Mouse (Mus musculus): ENCODE measurements around the gene Gin1.

Gene Gin1

GRCm38 (mm10) chr1:97785685-97786393 is 15.9 kb downstream of the Gin1 start:
- no peak for DNase-seq (ENCODE audit: extremely low read depth, low read depth)

GRCm38 (mm10) chr1:97787674-97788073 is 17.7 kb downstream of the Gin1 start:
- no peak for DNase-seq (ENCODE audit: extremely low read depth, low read depth)

DNA sequence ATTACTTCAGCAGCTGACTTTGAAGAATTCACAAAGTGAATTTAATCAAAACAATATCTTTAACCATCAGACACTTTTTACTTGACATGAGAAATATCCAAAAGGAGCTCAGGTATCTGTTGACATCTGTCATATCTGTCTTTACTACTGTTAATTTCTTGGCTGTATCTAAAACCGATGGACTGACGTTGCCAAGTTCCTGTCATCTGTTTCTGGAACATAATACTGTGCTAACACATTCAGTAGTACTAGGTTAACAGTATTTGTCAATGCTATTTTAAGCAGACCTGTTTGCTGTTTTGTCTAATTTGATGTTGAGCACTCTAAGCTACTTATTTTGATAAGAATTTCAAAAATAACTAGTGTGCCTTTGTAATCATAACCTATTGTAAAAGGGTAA is 18.5 kb downstream of the Gin1 start:
- no peak for DNase-seq (ENCODE audit: extremely low read depth, low read depth)

DNA sequence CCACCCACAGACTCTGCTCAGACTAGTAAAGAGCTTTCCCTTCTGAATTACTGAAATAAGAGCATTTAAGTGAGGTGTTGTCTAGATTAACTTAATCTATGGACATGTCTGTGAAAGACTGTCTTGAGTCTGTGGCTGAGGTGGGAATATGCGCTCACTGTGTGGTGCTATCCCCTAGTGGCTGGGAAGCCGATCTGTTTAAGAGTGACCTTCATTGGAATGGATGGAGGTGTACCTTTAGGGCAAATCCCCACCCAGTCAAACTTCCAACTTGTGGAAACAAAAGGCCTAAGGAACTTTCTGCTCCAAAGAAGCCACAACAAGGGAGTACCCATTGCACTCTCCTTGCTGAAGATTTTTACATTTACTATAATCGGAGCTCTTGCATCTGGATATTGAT is 24.1 kb downstream of the Gin1 start:
- no peak for DNase-seq (ENCODE audit: extremely low read depth, low read depth)

- no peak for DNase-seq (ENCODE audit: extremely low read depth, low read depth)
Observed at GRCm38 (mm10) chr1:97795936-97796335, 26.0 kb downstream of the Gin1 start.

- peak; percentile 59 for DNase-seq (ENCODE audit: extremely low read depth, low read depth)
Observed at GRCm38 (mm10) chr1:97802207-97802902, 32.4 kb downstream of the Gin1 start.

DNA sequence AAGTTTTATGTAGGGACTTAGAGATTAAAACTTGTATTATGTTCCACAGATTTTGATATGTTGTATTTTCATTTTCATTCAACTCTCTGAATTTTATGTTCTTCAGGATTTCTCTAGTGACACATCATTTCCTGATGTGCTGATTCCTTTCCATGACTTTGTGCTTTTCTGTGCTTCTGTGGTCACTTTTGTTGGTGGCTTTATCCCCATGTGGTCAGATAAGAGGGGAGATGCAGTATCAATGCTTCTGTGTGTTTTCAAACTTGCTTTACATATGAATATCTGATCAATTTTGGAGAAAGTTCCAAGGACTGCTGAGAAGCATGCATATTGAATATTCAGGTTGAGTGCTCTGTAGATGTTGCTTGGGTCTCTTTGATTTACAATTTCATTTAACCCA is 34.5 kb downstream of the Gin1 start:
- no peak for DNase-seq (ENCODE audit: extremely low read depth, low read depth)

DNA sequence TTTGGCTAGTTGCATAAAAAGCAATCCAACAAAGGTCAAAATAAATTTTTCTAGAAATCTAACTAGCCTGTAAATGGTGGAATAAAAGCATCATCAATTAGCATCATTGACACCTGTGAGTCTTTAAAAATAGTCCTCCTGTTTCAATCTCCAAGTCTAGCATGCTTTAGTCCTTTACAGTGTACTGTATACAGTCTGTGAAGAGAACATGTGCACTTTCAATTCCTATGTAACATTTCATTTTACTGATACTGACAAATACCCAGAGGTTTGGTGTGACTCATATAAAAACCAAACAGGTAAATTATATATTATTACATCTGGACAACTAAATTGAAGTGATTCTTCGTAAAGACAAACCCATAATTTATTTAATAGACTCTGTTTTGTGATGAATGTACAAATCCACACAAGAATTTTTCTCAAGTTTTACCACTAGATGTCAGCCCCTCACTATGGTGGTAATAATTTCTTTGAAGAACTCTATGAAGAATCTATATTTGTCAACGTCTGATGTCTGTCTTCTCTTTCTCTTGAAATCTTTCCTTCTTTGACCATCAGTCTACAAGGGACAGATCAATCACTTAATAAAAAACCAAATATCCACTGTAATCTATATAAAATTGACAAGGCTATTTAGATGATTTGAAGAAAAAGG is 39.4 kb downstream of the Gin1 start:
- DNase-seq (ENCODE audit: extremely low read depth, low read depth): peak; percentile 16

- no peak for DNase-seq (ENCODE audit: extremely low read depth, low read depth)
Observed at GRCm38 (mm10) chr1:97821282-97821681, 51.3 kb downstream of the Gin1 start.

DNA sequence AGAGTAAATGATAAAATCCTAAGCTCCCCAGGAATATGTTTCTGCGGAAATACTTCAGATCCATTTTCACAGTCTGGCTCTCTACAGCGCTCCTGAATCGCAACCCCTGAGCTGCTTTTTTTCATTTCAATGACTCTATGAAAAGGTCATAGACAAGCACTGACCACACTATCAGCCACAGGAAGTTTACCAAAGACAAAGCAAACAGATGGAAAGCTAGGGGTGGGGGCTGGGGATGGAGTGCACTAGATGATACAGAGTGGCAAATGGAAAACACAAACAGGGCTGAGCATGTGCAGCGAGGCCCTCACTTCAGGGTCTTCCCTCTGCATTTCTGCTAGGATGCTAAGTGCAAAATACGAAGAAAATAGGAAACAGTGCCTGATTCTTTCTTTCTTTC is 52.2 kb downstream of the Gin1 start:
- no peak for DNase-seq (ENCODE audit: extremely low read depth, low read depth)

GRCm38 (mm10) chr1:97822904-97823303 is 52.9 kb downstream of the Gin1 start:
- DNase-seq (ENCODE audit: extremely low read depth, low read depth): no peak

- DNase-seq (ENCODE audit: extremely low read depth, low read depth): no peak
Observed at GRCm38 (mm10) chr1:97827566-97827965, 57.6 kb downstream of the Gin1 start.

GRCm38 (mm10) chr1:97828087-97828486 is 58.1 kb downstream of the Gin1 start:
- no peak for DNase-seq (ENCODE audit: extremely low read depth, low read depth)

DNA sequence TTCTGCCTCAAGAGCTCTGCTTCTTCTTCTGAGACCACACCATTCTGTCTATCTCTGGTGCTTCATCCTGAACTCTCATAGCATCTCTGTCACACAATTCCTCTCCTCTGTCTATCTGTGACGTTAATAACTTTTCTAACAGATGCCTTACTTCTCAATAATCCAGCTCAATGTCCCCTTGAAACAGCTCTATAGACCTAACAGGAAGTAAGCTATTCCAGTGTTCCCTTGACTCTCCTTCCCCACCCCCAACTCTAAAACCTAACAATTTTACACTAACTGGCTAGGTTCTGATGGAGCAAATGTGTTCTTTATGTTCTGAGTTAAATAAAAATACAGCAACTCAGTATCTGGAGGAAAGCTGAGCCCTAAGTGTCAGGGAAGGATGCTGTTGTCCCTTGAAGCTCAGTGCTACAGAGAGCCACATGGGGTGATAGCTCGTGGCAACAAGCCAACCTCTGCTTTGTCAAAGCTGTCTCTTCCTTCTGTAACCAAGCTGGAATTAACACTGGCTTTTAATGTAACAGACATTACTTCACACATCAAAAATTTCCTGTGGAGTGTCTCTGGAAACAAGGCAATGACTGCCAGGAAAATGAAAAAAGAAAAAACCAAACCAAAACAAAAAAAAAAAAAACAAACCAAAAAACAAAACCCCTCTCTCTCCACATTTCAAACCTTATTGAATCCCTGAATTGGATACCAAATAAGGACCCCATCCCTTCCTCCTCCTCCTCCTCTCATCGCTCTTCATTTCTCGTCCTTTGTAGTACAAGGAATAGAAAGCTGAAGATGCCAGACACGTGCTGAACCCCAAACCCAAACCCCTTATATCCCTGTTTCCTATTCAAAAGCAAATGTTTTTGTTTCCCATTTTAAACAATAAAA is 63.7 kb downstream of the Gin1 start:
- DNase-seq (ENCODE audit: extremely low read depth, low read depth): no peak

- no peak for DNase-seq (ENCODE audit: extremely low read depth, low read depth)
Observed at GRCm38 (mm10) chr1:97834354-97834822, 64.4 kb downstream of the Gin1 start.

Measured in MEL-GATA-1-ER (cell line).